Mouse (Mus musculus) lung, embryonic 16.5 days (tissue): ENCODE results near the gene Atp6v1g3. TPM values are rescaled to one million over a fixed set of nuclear protein-coding genes. Genes with fewer than 3 reads are reported as not detected.

Experiments used
- ATAC-seq: fragments of 200-750 bp; cut with Nextera tagmentation; 2 replicates; pipeline ENCODE4 v1.8.0; 2017; ENCODE audit warnings: low read depth, mild to moderate bottlenecking, moderate library complexity
- H3K27ac ChIP-seq: fragments of 300-500 bp; sonication (generic); 2 replicates; pipeline ENCODE4 v1.5.1; 2014; ENCODE audit warnings: mild to moderate bottlenecking, control low read depth, low read length
- H3K27me3 ChIP-seq: fragments of 300-500 bp; sonication (generic); 2 replicates; pipeline ENCODE4 v1.6.1; 2014; ENCODE audit warnings: low read depth, low read length, mixed read lengths; ENCODE audit not compliant: control insufficient read depth, insufficient read depth
- H3K36me3 ChIP-seq: fragments of 300-500 bp; sonication (generic); 2 replicates; pipeline ENCODE4 v1.6.1; 2014; ENCODE audit warnings: low read length; ENCODE audit not compliant: control insufficient read depth, insufficient read depth
- H3K4me1 ChIP-seq: fragments of 300-500 bp; sonication (generic); replicated peaks from 2 replicates; pipeline ENCODE4 v1.6.1; 2014; ENCODE audit warnings: low read length, mixed read lengths; ENCODE audit not compliant: control insufficient read depth, insufficient read depth
- H3K4me2 ChIP-seq: fragments of 300-500 bp; sonication (generic); 2 replicates; pipeline ENCODE4 v1.6.1; 2014; ENCODE audit warnings: low read depth, low read length, control low read depth
- H3K4me3 ChIP-seq: fragments of 300-500 bp; sonication (generic); 2 replicates; pipeline ENCODE4 v1.5.1; 2014; ENCODE audit warnings: mild to moderate bottlenecking, low read length, control low read depth
- H3K9ac ChIP-seq: fragments of 300-500 bp; sonication (generic); 2 replicates; pipeline ENCODE4 v1.6.1; 2014; ENCODE audit warnings: low read length, control low read depth
- H3K9me3 ChIP-seq: fragments of 300-500 bp; sonication (generic); 2 replicates; pipeline ENCODE4 v1.6.1; 2016; ENCODE audit warnings: low read length; ENCODE audit not compliant: control insufficient read depth
- WGBS: fragments of 180-500 bp; shearing (Covaris S2); extraction: QIAGEN DNeasy Blood & Tissue Kit; methylation state at CpG from one replicate; pipeline ENCODE4 v1.1.7; 2014; 5-methylcytosine and 5-hydroxymethylcytosine counted together
- polyA plus RNA-seq: library from polyadenylated mRNA; unstranded; fragments of >200 nt; fragmentation: Nextera tagmentation; extraction: Ambion mirVana; gene quantifications from 2 replicates; pipeline ENCODE4 v1.2.1, GENCODE M21; 2015

Atp6v1g3 gene
- not detected in 2 replicates for polyA plus RNA-seq

GRCm38 (mm10) chr1:138273438-138273837, at the start of gene Atp6v1g3:
TSS of gene Atp6v1g3 (plus strand) at chr1:138273738.
- Histone ChIP-seq H3K27ac (no peak within 1 kb of the TSS), H3K4me1 (no peaks in the 10 kb centered on the region), H3K9me3 (no peaks in the 10 kb centered on the region), H3K9ac (no peak within 1 kb of the TSS), H3K4me2 (no peak within 1 kb of the TSS), H3K27me3 (no peaks in the 10 kb centered on the region), H3K36me3 (no peaks in the 10 kb centered on the region), H3K4me3 (no peak within 1 kb of the TSS)
- no peak for ATAC-seq
- WGBS: 86% methylated on average over 2 of the region's 2 CpGs

GRCm38 (mm10) chr1:138233051-138233450, 40.5 kb upstream of the Atp6v1g3 start:
- no peak overlapping the region for H3K9ac ChIP-seq
- H3K27ac ChIP-seq: no peak overlapping the region
- no peak overlapping the region for H3K4me3 ChIP-seq
- H3K4me2 ChIP-seq: no peak overlapping the region
- no peaks in the 10 kb centered on the region for H3K27me3 ChIP-seq
- peaks cover under 1% of the 10 kb centered on the region for H3K9me3 ChIP-seq
- no peaks in the 10 kb centered on the region for H3K36me3 ChIP-seq
- no peaks in the 10 kb centered on the region for H3K4me1 ChIP-seq
- no peak for ATAC-seq

GRCm38 (mm10) chr1:138237252-138237651, 36.3 kb upstream of the Atp6v1g3 start:
- Histone ChIP-seq H3K36me3 (no peaks in the 10 kb centered on the region), H3K9me3 (no peaks in the 10 kb centered on the region), H3K27ac (no peak overlapping the region), H3K4me2 (no peak overlapping the region), H3K4me3 (no peak overlapping the region), H3K9ac (no peak overlapping the region), H3K27me3 (no peaks in the 10 kb centered on the region), H3K4me1 (no peaks in the 10 kb centered on the region)
- no peak for ATAC-seq
- WGBS: 79% methylated on average over 2 of the region's 2 CpGs

- Histone ChIP-seq H3K4me1 (peaks cover 7% of the 10 kb centered on the region; the same call in 1 of the 2 replicates), H3K4me3 (no peak overlapping the region), H3K9me3 (no peaks in the 10 kb centered on the region), H3K27me3 (no peaks in the 10 kb centered on the region), H3K9ac (no peak overlapping the region), H3K36me3 (no peaks in the 10 kb centered on the region), H3K27ac (no peak overlapping the region), H3K4me2 (no peak overlapping the region)
- peak; percentile 31; the same call in 1 of the 2 replicates for ATAC-seq
- 26% methylated on average over 5 of the region's 5 CpGs for WGBS
Measured at GRCm38 (mm10) chr1:138243947-138244346, 29.6 kb upstream of the Atp6v1g3 start.

- Histone ChIP-seq H3K4me2 (peak overlapping the region; percentile 13; the same call in 1 of the 2 replicates), H3K4me1 (peaks cover 7% of the 10 kb centered on the region; the same call in 1 of the 2 replicates), H3K27me3 (no peaks in the 10 kb centered on the region), H3K4me3 (no peak overlapping the region), H3K9ac (no peak overlapping the region), H3K27ac (no peak overlapping the region), H3K9me3 (no peaks in the 10 kb centered on the region), H3K36me3 (no peaks in the 10 kb centered on the region)
- ATAC-seq: peak; percentile 51
- 27% methylated on average over 7 of the region's 7 CpGs for WGBS
Measured at GRCm38 (mm10) chr1:138244485-138244884, 29.1 kb upstream of the Atp6v1g3 start.

- WGBS: 48% methylated on average over 4 of the region's 4 CpGs
- Histone ChIP-seq H3K4me3 (no peak overlapping the region), H3K9me3 (no peaks in the 10 kb centered on the region), H3K36me3 (no peaks in the 10 kb centered on the region), H3K4me1 (peaks cover 7% of the 10 kb centered on the region; the same call in 1 of the 2 replicates), H3K9ac (no peak overlapping the region), H3K27ac (no peak overlapping the region; the same call in 1 of the 2 replicates), H3K4me2 (0 out of 2 replicates have a peak overlapping the region, but pooled peaks have one; percentile 3), H3K27me3 (no peaks in the 10 kb centered on the region)
- peak; percentile 54; the same call in 1 of the 2 replicates for ATAC-seq
Measured at GRCm38 (mm10) chr1:138245103-138245502, 28.4 kb upstream of the Atp6v1g3 start.

GRCm38 (mm10) chr1:138245533-138245932, 28.0 kb upstream of the Atp6v1g3 start:
- no peak for ATAC-seq
- Histone ChIP-seq H3K36me3 (no peaks in the 10 kb centered on the region), H3K9me3 (no peaks in the 10 kb centered on the region), H3K4me2 (0 out of 2 replicates have a peak overlapping the region, but pooled peaks have one; percentile 3), H3K4me1 (peaks cover 7% of the 10 kb centered on the region; the same call in 1 of the 2 replicates), H3K27ac (peak overlapping the region; percentile 17; the same call in 1 of the 2 replicates), H3K4me3 (no peak overlapping the region), H3K27me3 (no peaks in the 10 kb centered on the region), H3K9ac (no peak overlapping the region)
- 66% methylated on average over 3 of the region's 3 CpGs for WGBS

- WGBS: 74% methylated on average over 7 of the region's 7 CpGs
- no peak for ATAC-seq
Measured at GRCm38 (mm10) chr1:138246438-138247164, 26.9 kb upstream of the Atp6v1g3 start.

GRCm38 (mm10) chr1:138247699-138248483, 25.6 kb upstream of the Atp6v1g3 start:
- H3K36me3 ChIP-seq: no peaks in the 10 kb centered on the region
- H3K4me2 ChIP-seq: no peak overlapping the region
- no peak overlapping the region for H3K4me3 ChIP-seq
- H3K4me1 ChIP-seq: peaks cover 7% of the 10 kb centered on the region; the same call in 1 of the 2 replicates
- no peak overlapping the region for H3K9ac ChIP-seq
- 78% methylated on average over 8 of the region's 8 CpGs for WGBS
- no peak overlapping the region for H3K27ac ChIP-seq
- no peaks in the 10 kb centered on the region for H3K27me3 ChIP-seq
- no peak for ATAC-seq
- no peaks in the 10 kb centered on the region for H3K9me3 ChIP-seq

More at GRCm38 (mm10) chr1:138246438-138247164, 26.9 kb upstream of the Atp6v1g3 start:
- Histone ChIP-seq H3K27me3 (no peaks in the 10 kb centered on the region), H3K4me2 (no peak overlapping the region), H3K9me3 (no peaks in the 10 kb centered on the region), H3K27ac (no peak overlapping the region), H3K4me3 (no peak overlapping the region), H3K4me1 (peaks cover 7% of the 10 kb centered on the region; the same call in 1 of the 2 replicates), H3K36me3 (no peaks in the 10 kb centered on the region), H3K9ac (no peak overlapping the region)
